Mouse (Mus musculus) heart, embryonic 13.5 days (tissue): ENCODE data around the gene Tns1. TPM values are rescaled to one million over a fixed set of nuclear protein-coding genes. Genes with fewer than 3 reads are reported as not detected.

Experiments
- ATAC-seq: fragments of 200-750 bp; cut with Nextera tagmentation; 2 replicates; pipeline ENCODE4 v1.8.0; 2017; ENCODE audit warnings: moderate TSS enrichment; ENCODE audit not compliant: insufficient number of reproducible peaks, low FRiP score, low TSS enrichment; ENCODE audit errors: extremely low read depth
- H3K27ac ChIP-seq: fragments of 300-500 bp; sonication (generic); replicated peaks from 2 replicates; pipeline ENCODE4 v1.5.1; 2015; ENCODE audit warnings: moderate library complexity, mild to moderate bottlenecking, inconsistent platforms
- H3K27me3 ChIP-seq: fragments of 300-500 bp; sonication (generic); replicated peaks from 2 replicates; pipeline ENCODE4 v1.6.1; 2015; ENCODE audit warnings: mild to moderate bottlenecking, inconsistent platforms
- H3K36me3 ChIP-seq: fragments of 300-500 bp; sonication (generic); 2 replicates; pipeline ENCODE4 v1.6.1; 2015; ENCODE audit warnings: mild to moderate bottlenecking, inconsistent platforms
- H3K4me1 ChIP-seq: fragments of 300-500 bp; sonication (generic); 2 replicates; pipeline ENCODE4 v1.6.1; 2015; ENCODE audit warnings: inconsistent platforms
- H3K4me2 ChIP-seq: fragments of 300-500 bp; sonication (generic); 2 replicates; pipeline ENCODE4 v1.6.1; 2015; ENCODE audit warnings: inconsistent platforms, mild to moderate bottlenecking, moderate library complexity
- H3K4me3 ChIP-seq: fragments of 300-500 bp; sonication (generic); 2 replicates; pipeline ENCODE4 v1.5.1; 2015; ENCODE audit warnings: moderate library complexity, mild to moderate bottlenecking, inconsistent platforms
- H3K9ac ChIP-seq: fragments of 300-500 bp; sonication (generic); 2 replicates; pipeline ENCODE4 v1.6.1; 2015; ENCODE audit warnings: inconsistent platforms, mild to moderate bottlenecking, moderate library complexity
- H3K9me3 ChIP-seq: fragments of 300-500 bp; sonication (generic); 2 replicates; pipeline ENCODE4 v1.6.1; 2016; ENCODE audit warnings: inconsistent platforms
- WGBS: fragments of 180-500 bp; shearing (Covaris S2); methylation state at CpG from one replicate; pipeline ENCODE4 v1.1.7; 2015; ENCODE audit warnings: mixed read lengths; 5-methylcytosine and 5-hydroxymethylcytosine counted together
- polyA plus RNA-seq: library from polyadenylated mRNA; unstranded; fragments of >200 nt; fragmentation: Nextera tagmentation; extraction: Ambion mirVana; gene quantifications from 2 replicates; pipeline ENCODE4 v1.2.1, GENCODE M21; 2015

The Tns1 gene
- polyA plus RNA-seq, 1 experiment from 2014 or later: 105 TPM

DNA sequence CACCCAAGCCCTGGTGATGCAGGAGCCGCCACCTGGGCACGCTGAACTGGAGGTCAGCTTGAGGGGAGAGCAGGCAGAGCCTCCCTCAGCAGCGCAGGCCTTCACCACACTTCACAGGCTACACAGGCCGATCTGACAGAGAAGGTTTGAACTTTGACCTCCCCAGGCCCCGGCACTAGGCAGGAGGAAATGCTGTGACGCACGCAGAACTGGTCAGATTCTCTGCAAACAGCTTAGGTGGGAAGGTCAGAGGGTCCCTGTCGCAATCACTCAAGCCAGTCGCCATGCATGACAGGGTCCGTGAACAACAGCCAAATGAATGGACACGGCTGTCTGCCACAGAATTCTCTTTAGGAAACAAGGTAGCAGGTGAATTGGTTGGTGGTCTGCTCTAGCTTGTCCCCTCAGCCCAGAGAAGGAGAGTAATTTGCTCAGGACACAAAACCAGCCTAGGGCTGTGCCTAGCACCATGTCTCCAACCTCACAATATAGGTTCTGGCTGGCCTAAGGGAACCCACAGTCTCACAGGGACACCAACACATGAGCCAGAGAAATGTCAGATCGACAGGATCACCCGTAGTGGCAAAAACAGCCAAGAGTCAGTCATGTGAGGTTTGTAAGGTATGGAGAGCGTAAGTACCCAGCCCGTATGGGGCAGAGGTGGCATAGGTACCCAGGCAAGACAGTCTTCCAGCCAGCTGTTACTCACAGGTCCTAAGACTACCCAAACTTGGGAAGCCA, 194.9 kb downstream of the Tns1 start:
- 0 out of 2 replicates have a peak overlapping the region, but pooled peaks have one; percentile 17 for H3K27ac ChIP-seq
- H3K4me3 ChIP-seq: no peak overlapping the region
- H3K4me2 ChIP-seq: no peak overlapping the region
- no peak for ATAC-seq
- peaks cover 97% of the 10 kb centered on the region for H3K36me3 ChIP-seq
- H3K4me1 ChIP-seq: peaks cover 58% of the 10 kb centered on the region
- H3K9me3 ChIP-seq: no peaks in the 10 kb centered on the region
- 73% methylated on average over 15 of the region's 15 CpGs for WGBS
- no peaks in the 10 kb centered on the region for H3K27me3 ChIP-seq
- H3K9ac ChIP-seq: no peak overlapping the region

- ATAC-seq: no peak
- Histone ChIP-seq H3K9me3 (no peaks in the 10 kb centered on the region), H3K9ac (no peak overlapping the region), H3K27ac (no peak overlapping the region), H3K4me3 (no peak overlapping the region), H3K4me2 (no peak overlapping the region), H3K36me3 (peaks cover 97% of the 10 kb centered on the region), H3K4me1 (peaks cover 58% of the 10 kb centered on the region), H3K27me3 (no peaks in the 10 kb centered on the region)
- WGBS: 82% methylated on average over 8 of the region's 8 CpGs
These were observed 195.9 kb downstream of the Tns1 start for GRCm38 (mm10) chr1:73928385-73928784.

- Histone ChIP-seq H3K4me3 (no peak overlapping the region), H3K9me3 (no peaks in the 10 kb centered on the region), H3K27ac (no peak overlapping the region), H3K4me1 (peaks cover 58% of the 10 kb centered on the region), H3K36me3 (peaks cover 97% of the 10 kb centered on the region), H3K9ac (no peak overlapping the region), H3K4me2 (no peak overlapping the region), H3K27me3 (no peaks in the 10 kb centered on the region)
- ATAC-seq: no peak
- WGBS: 85% methylated on average over 15 of the region's 15 CpGs
These were observed 196.4 kb downstream of the Tns1 start for GRCm38 (mm10) chr1:73927819-73928218.

- peak overlapping the region; percentile 24; the same call in 1 of the 2 replicates for H3K27ac ChIP-seq
- peaks cover 51% of the 10 kb centered on the region for H3K4me1 ChIP-seq
These were observed 198.0 kb downstream of the Tns1 start for GRCm38 (mm10) chr1:73926279-73926678.

GRCm38 (mm10) chr1:73924871-73925610, 199.2 kb downstream of the Tns1 start:
- peaks cover 100% of the 10 kb centered on the region for H3K36me3 ChIP-seq

More at GRCm38 (mm10) chr1:73926279-73926678, 198.0 kb downstream of the Tns1 start:
- WGBS: 55% methylated on average over 7 of the region's 7 CpGs
- no peak for ATAC-seq
- Histone ChIP-seq H3K4me3 (no peak overlapping the region), H3K4me2 (no peak overlapping the region), H3K36me3 (peaks cover 100% of the 10 kb centered on the region), H3K27me3 (no peaks in the 10 kb centered on the region), H3K9ac (no peak overlapping the region), H3K9me3 (no peaks in the 10 kb centered on the region)

DNA sequence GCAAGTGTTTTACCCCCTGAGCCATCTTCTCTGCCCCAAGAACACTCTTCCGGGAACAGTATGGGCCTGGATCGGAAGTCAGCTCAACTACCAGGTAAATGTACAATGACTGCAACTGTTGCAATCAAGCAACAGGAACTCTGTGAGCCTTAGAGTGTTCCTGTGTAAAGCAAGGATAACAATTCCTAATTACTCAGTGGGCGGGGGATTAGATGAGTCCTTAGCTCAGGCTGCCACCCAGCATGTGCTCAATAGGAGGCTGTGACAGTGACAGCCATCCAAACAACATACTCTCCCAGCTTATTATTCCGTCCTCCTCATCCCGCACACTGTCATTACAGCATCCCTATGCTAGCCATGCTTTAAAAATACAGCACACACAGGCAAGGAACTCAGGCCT, 200.0 kb downstream of the Tns1 start:
- Histone ChIP-seq H3K9me3 (no peaks in the 10 kb centered on the region), H3K36me3 (peaks cover 100% of the 10 kb centered on the region), H3K27ac (peak overlapping the region; percentile 79), H3K9ac (no peak overlapping the region), H3K27me3 (no peaks in the 10 kb centered on the region), H3K4me1 (peaks cover 52% of the 10 kb centered on the region), H3K4me3 (no peak overlapping the region), H3K4me2 (no peak overlapping the region)
- no peak for ATAC-seq
- 78% methylated on average over 5 of the region's 5 CpGs for WGBS

More at GRCm38 (mm10) chr1:73924871-73925610, 199.2 kb downstream of the Tns1 start:
- H3K27me3 ChIP-seq: no peaks in the 10 kb centered on the region
- peaks cover 50% of the 10 kb centered on the region for H3K4me1 ChIP-seq
- H3K4me2 ChIP-seq: no peak overlapping the region
- no peak overlapping the region for H3K4me3 ChIP-seq
- H3K27ac ChIP-seq: no peak overlapping the region; the same call in 1 of the 2 replicates
- H3K9ac ChIP-seq: peak overlapping the region; percentile 45; the same call in 1 of the 2 replicates
- no peaks in the 10 kb centered on the region for H3K9me3 ChIP-seq
- WGBS: 90% methylated on average over 18 of the region's 18 CpGs
- ATAC-seq: no peak

DNA sequence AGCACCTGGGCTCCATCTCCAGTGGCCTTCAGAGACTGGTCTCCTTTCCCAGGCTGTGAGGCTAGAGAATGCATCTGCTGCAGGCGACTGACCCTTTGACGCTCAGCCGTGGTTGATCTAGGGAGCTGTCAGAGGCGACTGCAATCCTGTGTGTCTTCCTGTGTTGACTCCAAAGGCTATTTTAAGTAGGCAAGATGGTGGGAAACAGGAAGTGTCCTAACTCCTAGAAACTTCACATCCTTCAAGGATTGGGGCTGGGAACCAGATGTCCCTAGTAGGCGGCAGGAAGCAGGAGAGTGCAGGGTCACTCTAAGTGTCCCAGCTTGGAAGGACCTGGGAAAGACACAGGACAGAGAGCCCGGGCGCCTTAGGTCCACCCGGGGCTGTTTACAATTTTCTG, 201.1 kb downstream of the Tns1 start:
- H3K4me1 ChIP-seq: peaks cover 60% of the 10 kb centered on the region
- 35% methylated on average over 8 of the region's 8 CpGs for WGBS

GRCm38 (mm10) chr1:73920701-73921100, 203.5 kb downstream of the Tns1 start:
- ATAC-seq: no peak
- Histone ChIP-seq H3K4me1 (peaks cover 77% of the 10 kb centered on the region), H3K36me3 (peaks cover 100% of the 10 kb centered on the region), H3K27ac (peak overlapping the region; percentile 89), H3K9ac (no peak overlapping the region), H3K9me3 (no peaks in the 10 kb centered on the region), H3K27me3 (no peaks in the 10 kb centered on the region), H3K4me3 (no peak overlapping the region), H3K4me2 (no peak overlapping the region)
- WGBS: 89% methylated on average over 8 of the region's 8 CpGs

More for the DNA sequence above, 201.1 kb downstream of the Tns1 start:
- Histone ChIP-seq H3K27me3 (no peaks in the 10 kb centered on the region), H3K4me2 (no peak overlapping the region), H3K4me3 (no peak overlapping the region), H3K36me3 (peaks cover 100% of the 10 kb centered on the region), H3K9me3 (no peaks in the 10 kb centered on the region), H3K27ac (peak overlapping the region; percentile 79), H3K9ac (peak overlapping the region; percentile 44)
- ATAC-seq: no peak

- Histone ChIP-seq H3K4me2 (no peak overlapping the region), H3K27me3 (no peaks in the 10 kb centered on the region), H3K27ac (peak overlapping the region; percentile 89), H3K9ac (peak overlapping the region; percentile 41; the same call in 1 of the 2 replicates), H3K36me3 (peaks cover 100% of the 10 kb centered on the region), H3K9me3 (no peaks in the 10 kb centered on the region), H3K4me1 (peaks cover 84% of the 10 kb centered on the region), H3K4me3 (no peak overlapping the region)
- ATAC-seq: peak; percentile 18; the same call in 1 of the 2 replicates
- WGBS: 33% methylated on average over 3 of the region's 3 CpGs
These were observed 204.3 kb downstream of the Tns1 start for GRCm38 (mm10) chr1:73919909-73920308.

- Histone ChIP-seq H3K27ac (no peak overlapping the region), H3K27me3 (no peaks in the 10 kb centered on the region), H3K9me3 (no peaks in the 10 kb centered on the region), H3K4me1 (peaks cover 88% of the 10 kb centered on the region), H3K4me3 (no peak overlapping the region), H3K4me2 (no peak overlapping the region), H3K9ac (no peak overlapping the region), H3K36me3 (peaks cover 100% of the 10 kb centered on the region)
- ATAC-seq: no peak
- 80% methylated on average over 11 of the region's 11 CpGs for WGBS
These were observed 206.2 kb downstream of the Tns1 start for GRCm38 (mm10) chr1:73918001-73918400.

DNA sequence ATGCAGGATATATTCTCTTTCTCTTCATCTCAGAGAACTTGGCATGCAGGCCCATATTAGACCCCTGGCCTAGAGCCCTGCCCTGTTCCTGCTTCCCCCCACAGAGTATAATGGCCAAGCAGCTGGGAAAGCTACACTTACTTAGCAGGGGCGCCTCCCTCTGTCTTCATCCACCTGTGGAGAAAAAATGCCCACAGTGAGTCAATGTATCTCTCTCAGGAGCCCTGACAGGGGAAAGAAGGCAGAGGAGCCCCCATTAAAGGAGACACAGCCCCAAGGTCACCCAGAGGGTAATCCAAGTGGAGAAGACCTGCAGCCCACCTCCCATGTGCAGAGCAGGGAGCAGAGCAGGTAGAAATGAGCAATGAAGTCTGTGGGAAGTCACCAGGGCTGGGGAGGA, 208.0 kb downstream of the Tns1 start:
- peak overlapping the region; percentile 85 for H3K27ac ChIP-seq
- H3K36me3 ChIP-seq: peaks cover 100% of the 10 kb centered on the region
- peak overlapping the region; percentile 69 for H3K9ac ChIP-seq
- no peak overlapping the region for H3K4me2 ChIP-seq
- 69% methylated on average over 1 of the region's 1 CpGs for WGBS
- no peak overlapping the region for H3K4me3 ChIP-seq
- H3K9me3 ChIP-seq: no peaks in the 10 kb centered on the region
- no peaks in the 10 kb centered on the region for H3K27me3 ChIP-seq
- H3K4me1 ChIP-seq: peaks cover 80% of the 10 kb centered on the region
- ATAC-seq: no peak
